Mouse (Mus musculus): Measurements from ENCODE around the gene Klhl41. TPM values are rescaled to one million over a fixed set of nuclear protein-coding genes. Genes with fewer than 3 reads are reported as not detected.

Gene Klhl41
- polyA plus RNA-seq, 1 experiment from 2014 or later, result 0.37 TPM

DNA sequence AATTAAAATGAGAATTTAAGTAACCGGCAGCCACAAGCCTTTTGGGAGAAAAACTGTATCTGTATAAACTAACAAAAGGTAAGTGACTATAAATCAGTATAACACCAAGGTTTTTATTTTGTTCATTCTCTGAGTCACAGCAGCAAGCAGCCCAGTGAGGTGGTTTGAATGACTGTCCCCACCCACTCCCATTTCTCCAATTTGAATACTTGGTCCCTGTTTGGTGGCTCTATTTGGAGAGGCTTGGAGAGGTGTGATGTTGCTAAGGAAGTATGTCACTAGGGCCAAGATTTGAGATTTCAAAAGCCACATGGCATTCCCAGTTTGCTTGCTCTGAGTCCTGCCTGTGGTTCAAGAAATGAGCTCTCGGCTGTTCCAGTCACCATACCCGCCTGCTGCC, 20.3 kb downstream of the Klhl41 start:
- peaks cover 52% of the 10 kb centered on the region for H3K36me3 ChIP-seq (replicated peaks)
- no peak overlapping the region for H3K4me2 ChIP-seq
- no peak for ATAC-seq (replicated peaks)
- no peaks in the 10 kb centered on the region for H3K9me3 ChIP-seq
- H3K27me3 ChIP-seq (replicated peaks), result no peaks in the 10 kb centered on the region
- H3K4me1 ChIP-seq, result no peaks in the 10 kb centered on the region
- no peak overlapping the region for H3K9ac ChIP-seq
- H3K27ac ChIP-seq, result no peak overlapping the region
- no peak overlapping the region for H3K4me3 ChIP-seq
- 96% methylated on average over 3 of the region's 3 CpGs for WGBS

- 88% methylated on average over 6 of the region's 6 CpGs for WGBS
- Histone ChIP-seq H3K4me2 (no peak overlapping the region), H3K9ac (no peak overlapping the region), H3K27me3 (replicated peaks) (no peaks in the 10 kb centered on the region), H3K9me3 (no peaks in the 10 kb centered on the region), H3K27ac (no peak overlapping the region), H3K4me1 (no peaks in the 10 kb centered on the region), H3K4me3 (no peak overlapping the region), H3K36me3 (replicated peaks) (peaks cover 52% of the 10 kb centered on the region)
- no peak for ATAC-seq (replicated peaks)
Observed at GRCm38 (mm10) chr2:69690843-69691242, 20.9 kb downstream of the Klhl41 start.

DNA sequence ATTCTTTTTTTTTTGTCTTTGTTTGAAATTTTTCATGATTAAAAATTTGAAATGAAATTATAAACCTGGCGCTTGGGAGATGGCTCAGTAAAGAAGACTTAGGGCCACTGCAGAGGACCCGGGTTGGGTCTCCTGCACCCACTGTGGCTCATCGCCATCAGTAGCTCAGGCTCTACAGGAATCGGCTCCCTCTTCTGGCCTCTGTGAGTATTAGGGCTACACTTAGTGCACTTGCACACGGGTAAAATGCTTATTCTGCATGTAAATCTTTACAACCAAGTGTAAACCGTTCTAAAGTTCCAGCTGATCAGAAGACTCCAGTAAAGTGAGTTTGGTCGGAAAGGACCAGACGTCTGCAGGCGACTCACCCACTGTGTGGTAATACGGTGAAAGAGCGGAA, 23.6 kb downstream of the Klhl41 start:
- 94% methylated on average over 11 of the region's 11 CpGs for WGBS
- no peak overlapping the region for H3K9ac ChIP-seq
- no peak for ATAC-seq (replicated peaks)
- no peak overlapping the region for H3K27ac ChIP-seq
- no peaks in the 10 kb centered on the region for H3K4me1 ChIP-seq
- no peaks in the 10 kb centered on the region for H3K27me3 ChIP-seq (replicated peaks)
- no peak overlapping the region for H3K4me2 ChIP-seq
- no peak overlapping the region for H3K4me3 ChIP-seq
- H3K9me3 ChIP-seq, result no peaks in the 10 kb centered on the region; the same call in 1 of the 2 replicates
- peaks cover 46% of the 10 kb centered on the region for H3K36me3 ChIP-seq (replicated peaks)

GRCm38 (mm10) chr2:69700446-69700845, 30.5 kb downstream of the Klhl41 start:
- H3K36me3 ChIP-seq (replicated peaks), result peaks cover 42% of the 10 kb centered on the region
- no peaks in the 10 kb centered on the region; the same call in none of the 2 replicates for H3K9me3 ChIP-seq
- no peak overlapping the region for H3K4me2 ChIP-seq
- ATAC-seq (replicated peaks), result no peak
- no peak overlapping the region for H3K27ac ChIP-seq
- H3K4me1 ChIP-seq, result no peaks in the 10 kb centered on the region
- 95% methylated on average over 8 of the region's 8 CpGs for WGBS
- H3K4me3 ChIP-seq, result no peak overlapping the region
- no peak overlapping the region for H3K9ac ChIP-seq
- H3K27me3 ChIP-seq (replicated peaks), result no peaks in the 10 kb centered on the region

- Histone ChIP-seq H3K27me3 (replicated peaks) (0 out of 2 replicates have a peak, but pooled peaks cover 11% of the 10 kb centered on the region), H3K4me1 (peaks cover 9% of the 10 kb centered on the region), H3K9ac (no peak overlapping the region), H3K4me2 (0 out of 2 replicates have a peak overlapping the region, but pooled peaks have one; percentile 78), H3K4me3 (peak overlapping the region; percentile 95; the same call in 1 of the 2 replicates), H3K27ac (no peak overlapping the region), H3K9me3 (no peaks in the 10 kb centered on the region), H3K36me3 (replicated peaks) (no peaks in the 10 kb centered on the region)
- WGBS, result 91% methylated on average over 14 of the region's 14 CpGs
- no peak for ATAC-seq (replicated peaks)
Observed at GRCm38 (mm10) chr2:69712171-69712570, 42.3 kb downstream of the Klhl41 start.

DNA sequence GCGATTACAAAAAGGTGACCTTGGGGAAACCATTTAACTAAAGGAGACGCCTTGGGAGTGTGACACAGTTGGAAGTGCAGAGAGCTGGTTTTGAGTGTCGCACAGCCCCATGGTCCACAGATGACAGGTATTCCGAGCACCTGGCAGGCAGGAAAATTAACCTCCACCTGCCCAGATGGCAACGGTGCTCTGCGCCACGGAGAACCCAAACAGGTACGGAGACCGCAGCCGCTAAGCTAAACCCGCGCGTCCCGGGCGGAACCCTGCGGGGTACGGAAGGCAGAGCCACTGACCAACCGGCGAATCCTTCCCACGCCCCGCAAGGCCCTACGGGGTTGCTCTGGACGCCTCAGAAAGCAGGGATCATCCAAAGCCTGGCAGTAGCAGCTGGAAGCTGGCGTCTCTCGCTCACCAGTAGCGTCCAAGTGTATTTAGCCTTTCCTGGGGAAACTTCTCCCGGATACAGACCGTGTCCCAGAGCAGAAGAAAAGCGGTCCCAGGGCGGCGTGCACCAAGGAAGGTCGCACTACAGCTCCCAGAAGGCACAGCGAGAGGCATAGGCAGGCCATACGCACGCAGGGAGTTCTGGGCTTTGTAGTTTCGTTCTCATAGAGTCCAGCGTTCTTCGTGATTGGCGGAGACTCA, 43.2 kb downstream of the Klhl41 start, which contains the start of gene Fastkd1:
TSS of gene Fastkd1 (minus strand) at position 536 of the 645 bp plus-strand sequence.
- peak; percentile 99 for ATAC-seq (replicated peaks)
- peak within 1 kb of the TSS; percentile 78 for H3K4me2 ChIP-seq
- under 1% methylated on average over 39 of the region's 39 CpGs for WGBS
- peak within 1 kb of the TSS; percentile 79 for H3K27ac ChIP-seq
- H3K36me3 ChIP-seq (replicated peaks), result no peaks in the 10 kb centered on the region
- H3K9ac ChIP-seq, result peak within 1 kb of the TSS; percentile 77
- no peaks in the 10 kb centered on the region for H3K9me3 ChIP-seq
- peaks cover 9% of the 10 kb centered on the region for H3K4me1 ChIP-seq
- peak within 1 kb of the TSS; percentile 95 for H3K4me3 ChIP-seq
- H3K27me3 ChIP-seq (replicated peaks), result 0 out of 2 replicates have a peak, but pooled peaks cover 11% of the 10 kb centered on the region

GRCm38 (mm10) chr2:69713626-69714014, 43.7 kb downstream of the Klhl41 start:
- Histone ChIP-seq H3K27me3 (replicated peaks) (0 out of 2 replicates have a peak, but pooled peaks cover 11% of the 10 kb centered on the region), H3K9ac (no peak overlapping the region; the same call in 1 of the 2 replicates), H3K36me3 (replicated peaks) (no peaks in the 10 kb centered on the region), H3K4me2 (peak overlapping the region; percentile 78), H3K27ac (no peak overlapping the region), H3K4me1 (peaks cover 9% of the 10 kb centered on the region), H3K4me3 (peak overlapping the region; percentile 95), H3K9me3 (no peaks in the 10 kb centered on the region)
- WGBS, result 34% methylated on average over 4 of the region's 4 CpGs
- ATAC-seq (replicated peaks), result peak; percentile 61; the same call in 1 of the 2 replicates

GRCm38 (mm10) chr2:69714126-69714525, 44.2 kb downstream of the Klhl41 start:
- H3K27me3 ChIP-seq (replicated peaks), result 0 out of 2 replicates have a peak, but pooled peaks cover 11% of the 10 kb centered on the region
- no peak for ATAC-seq (replicated peaks)
- no peak overlapping the region for H3K4me2 ChIP-seq
- no peak overlapping the region for H3K27ac ChIP-seq
- peaks cover 9% of the 10 kb centered on the region for H3K4me1 ChIP-seq
- no peak overlapping the region for H3K4me3 ChIP-seq
- no peaks in the 10 kb centered on the region for H3K36me3 ChIP-seq (replicated peaks)
- 78% methylated on average over 5 of the region's 5 CpGs for WGBS
- H3K9me3 ChIP-seq, result no peaks in the 10 kb centered on the region
- no peak overlapping the region for H3K9ac ChIP-seq

DNA sequence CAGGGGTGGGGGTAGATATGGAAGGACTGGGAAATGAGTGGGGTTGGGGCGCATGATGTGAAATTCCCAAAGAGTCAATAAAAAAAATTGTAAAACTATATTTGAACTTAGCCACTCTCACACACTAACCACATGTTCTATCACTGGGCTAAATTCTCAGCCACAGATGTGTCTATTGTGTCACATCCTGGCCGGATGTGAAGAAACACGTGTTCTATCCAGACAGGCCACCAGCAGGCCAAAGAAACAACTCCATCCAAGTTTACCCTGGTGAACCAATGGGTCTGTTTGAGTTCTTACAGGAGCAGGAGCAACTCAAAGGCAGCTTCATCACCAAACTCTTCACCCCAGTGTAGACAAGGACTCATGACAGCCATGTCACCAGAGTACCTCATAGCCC, 46.6 kb downstream of the Klhl41 start:
- H3K36me3 ChIP-seq (replicated peaks), result no peaks in the 10 kb centered on the region
- no peak overlapping the region for H3K4me3 ChIP-seq
- peaks cover 9% of the 10 kb centered on the region for H3K4me1 ChIP-seq
- H3K27me3 ChIP-seq (replicated peaks), result peaks cover 19% of the 10 kb centered on the region
- 75% methylated on average over 3 of the region's 3 CpGs for WGBS
- ATAC-seq (replicated peaks), result no peak
- no peak overlapping the region for H3K4me2 ChIP-seq
- H3K27ac ChIP-seq, result no peak overlapping the region
- H3K9me3 ChIP-seq, result no peaks in the 10 kb centered on the region
- no peak overlapping the region for H3K9ac ChIP-seq

DNA sequence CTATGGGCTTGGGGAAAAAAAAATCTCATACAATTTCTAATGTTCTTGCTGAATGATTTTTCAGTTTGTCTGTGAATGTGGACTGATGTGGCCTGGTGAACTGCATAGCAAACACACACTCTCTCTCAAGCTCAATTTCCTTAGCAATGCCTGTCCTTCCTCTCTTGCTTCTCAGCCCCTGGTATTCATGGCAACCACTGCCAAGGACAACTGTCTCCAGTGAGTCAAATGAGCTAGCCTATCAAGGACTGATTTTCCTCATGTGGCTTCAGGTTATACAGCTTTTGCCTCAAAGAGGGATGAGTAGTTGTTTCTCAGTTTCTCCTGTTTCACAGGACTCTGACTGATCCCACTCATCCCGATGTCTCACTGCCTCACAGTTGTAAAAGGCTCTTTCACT, 49.2 kb downstream of the Klhl41 start:
- H3K36me3 ChIP-seq (replicated peaks), result no peaks in the 10 kb centered on the region
- no peak overlapping the region for H3K27ac ChIP-seq
- no peak overlapping the region for H3K9ac ChIP-seq
- peaks cover 7% of the 10 kb centered on the region for H3K4me1 ChIP-seq
- no peak for ATAC-seq (replicated peaks)
- peaks cover 18% of the 10 kb centered on the region for H3K27me3 ChIP-seq (replicated peaks)
- no peak overlapping the region for H3K4me3 ChIP-seq
- H3K9me3 ChIP-seq, result no peaks in the 10 kb centered on the region
- H3K4me2 ChIP-seq, result no peak overlapping the region
- 93% methylated on average over 1 of the region's 1 CpGs for WGBS

DNA sequence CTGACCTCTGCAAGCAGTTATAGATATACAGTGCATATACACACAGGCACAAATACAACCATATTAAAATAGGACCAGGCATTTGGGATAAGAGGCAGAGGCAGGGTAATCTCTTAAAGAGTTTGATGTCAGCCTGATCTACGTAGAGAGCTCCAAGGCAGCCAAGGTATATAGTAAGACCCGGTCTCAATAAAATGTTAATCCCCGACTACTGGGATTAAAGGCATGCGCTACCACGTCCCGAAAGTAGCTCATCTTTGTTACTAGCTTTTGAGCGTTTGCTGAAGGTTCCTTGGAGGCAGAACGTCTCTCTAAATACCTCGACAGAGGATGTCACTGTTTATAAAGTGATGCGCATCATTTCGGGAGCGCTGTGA, 52.3 kb downstream of the Klhl41 start, which contains the start of gene Ppig:
TSS of gene Ppig (plus strand) at position 273 of the 377 bp plus-strand sequence.
- H3K4me3 ChIP-seq, result peak within 1 kb of the TSS; percentile 97
- H3K4me1 ChIP-seq, result peaks cover 16% of the 10 kb centered on the region
- H3K36me3 ChIP-seq (replicated peaks), result no peaks in the 10 kb centered on the region
- peak within 1 kb of the TSS; percentile 82 for H3K9ac ChIP-seq
- H3K4me2 ChIP-seq, result peak within 1 kb of the TSS; percentile 74
- peaks cover 8% of the 10 kb centered on the region for H3K27me3 ChIP-seq (replicated peaks)
- peak within 1 kb of the TSS; percentile 88 for H3K27ac ChIP-seq
- 4% methylated on average over 12 of the region's 12 CpGs for WGBS
- ATAC-seq (replicated peaks), result peak; percentile 59
- no peaks in the 10 kb centered on the region for H3K9me3 ChIP-seq

DNA sequence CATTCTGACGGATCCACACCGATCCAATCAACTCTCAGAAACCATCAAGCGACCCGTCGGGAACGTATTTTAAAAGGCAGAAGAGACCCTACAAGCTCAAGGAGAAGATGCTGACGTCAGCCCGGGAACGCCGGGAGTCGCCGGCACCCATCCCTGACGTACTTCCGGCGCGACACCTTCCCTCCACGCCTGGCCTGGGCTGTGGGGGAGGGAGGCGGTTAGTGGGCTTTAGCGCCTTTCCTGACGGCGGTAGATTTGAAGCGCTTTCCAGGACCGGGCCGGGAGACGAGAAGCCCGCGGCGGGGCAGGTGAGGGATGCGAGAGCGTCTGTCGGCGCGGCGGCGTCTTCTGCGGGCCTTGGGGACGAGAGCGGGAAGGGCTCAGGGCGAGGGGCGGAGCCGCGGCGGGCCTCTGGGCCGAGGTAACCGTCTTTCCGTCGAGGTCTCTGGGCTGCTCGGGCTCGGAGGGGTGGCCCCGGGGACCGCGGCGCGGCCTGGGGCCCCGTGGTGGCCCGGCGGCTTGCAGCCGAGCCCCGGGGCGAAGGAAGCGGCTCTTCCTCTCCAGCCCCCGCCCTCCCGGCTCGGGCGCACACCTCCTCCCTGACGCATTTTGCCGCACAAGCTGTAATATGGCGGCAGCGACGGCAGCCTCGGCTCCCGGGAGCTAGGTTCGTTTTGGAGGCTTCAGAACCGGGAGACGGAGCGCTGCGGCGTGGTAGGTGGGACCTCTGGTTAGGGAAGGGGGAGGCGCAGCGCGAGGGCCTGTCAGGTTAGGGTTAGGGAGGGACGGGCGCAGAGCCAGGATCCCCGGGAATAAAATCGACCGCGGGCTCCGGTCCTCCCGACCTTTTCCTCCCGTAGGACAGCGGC, 53.0 kb downstream of the Klhl41 start:
- peak overlapping the region; percentile 74 for H3K4me2 ChIP-seq
- H3K36me3 ChIP-seq (replicated peaks), result no peaks in the 10 kb centered on the region
- under 1% methylated on average over 87 of the region's 91 CpGs for WGBS
- H3K4me1 ChIP-seq, result peaks cover 16% of the 10 kb centered on the region
- peak overlapping the region; percentile 97 for H3K4me3 ChIP-seq
- ATAC-seq (replicated peaks), result peak; percentile 98
- H3K9ac ChIP-seq, result peak overlapping the region; percentile 82
- H3K27me3 ChIP-seq (replicated peaks), result peaks cover 8% of the 10 kb centered on the region
- H3K9me3 ChIP-seq, result no peaks in the 10 kb centered on the region
- H3K27ac ChIP-seq, result peak overlapping the region; percentile 88
